Mouse (Mus musculus) urinary bladder, postnatal 25 days (tissue): ENCODE measurements at regions not wholly inside any gene's neighbourhood (a gene's known extent, or its start where the extent isn't known, plus 50 kb on each side); places are given as distances from the start of the nearest gene placed in this dataset.
A peak's percentile ranks its signal among the peaks of the same experiment; 100 is the strongest.

ENCODE experiments used
- DNase-seq: peaks from one replicate; pipeline ENCODE4 v3.0.0; 2022; ENCODE audit warnings: low spot score

- no peak for DNase-seq
Observed at GRCm38 (mm10) chr2:57909706-57910105, 88.0 kb upstream of the Galnt5 start.

GRCm38 (mm10) chr2:57916375-57917023, 81.2 kb upstream of the Galnt5 start:
- DNase-seq = no peak

- DNase-seq = no peak
Observed at GRCm38 (mm10) chr2:57917721-57918120, 80.0 kb upstream of the Galnt5 start.

- DNase-seq = peak; percentile 29
Observed at GRCm38 (mm10) chr2:57919102-57919731, 78.5 kb upstream of the Galnt5 start.

GRCm38 (mm10) chr2:57934062-57934822, 63.4 kb upstream of the Galnt5 start:
- no peak for DNase-seq
